Mouse (Mus musculus) embryo, embryonic 11.5 days (tissue): ENCODE results near the gene Dpep3.
A peak's percentile ranks its signal among the peaks of the same experiment; 100 is the strongest.
"Not testable (repeated sequence)": the region's sequence is repeated elsewhere in the genome, so short reads cannot be mapped to it uniquely, and the experiment has no call there.

Experiments
- DNase-seq: peaks from one replicate; pipeline ENCODE4 v3.0.0-alpha.2; 2012; ENCODE audit warnings: low read depth, low spot score

Dpep3 gene

GRCm38 (mm10) chr8:105979325-105979724 is at the start of gene Dpep3:
Gene Dpep3, minus strand, starts transcription at chr8:105979429.
- DNase-seq: no peak

GRCm38 (mm10) chr8:106022483-106022882 is 43.3 kb upstream of the Dpep3 start:
- peak; percentile 63 for DNase-seq

GRCm38 (mm10) chr8:106018039-106018438 is 38.8 kb upstream of the Dpep3 start:
- no peak for DNase-seq

- DNase-seq: no peak
These were observed 37.9 kb upstream of the Dpep3 start for GRCm38 (mm10) chr8:106017130-106017529.

- DNase-seq: no peak
These were observed 37.1 kb upstream of the Dpep3 start for GRCm38 (mm10) chr8:106016284-106016683.

- not testable (repeated sequence) for DNase-seq
These were observed 33.0 kb upstream of the Dpep3 start for GRCm38 (mm10) chr8:106012203-106012602.

- DNase-seq: no peak
These were observed 32.4 kb upstream of the Dpep3 start, which contains the start of gene Ddx28 for GRCm38 (mm10) chr8:106011643-106011986. Gene Ddx28, minus strand, starts transcription at chr8:106011882.

- peak; percentile 90 for DNase-seq
These were observed 31.8 kb upstream of the Dpep3 start for GRCm38 (mm10) chr8:106010748-106011642.

- DNase-seq: not testable (repeated sequence)
These were observed 28.7 kb upstream of the Dpep3 start for GRCm38 (mm10) chr8:106007891-106008290.

- DNase-seq: no peak
These were observed 27.9 kb upstream of the Dpep3 start for GRCm38 (mm10) chr8:106007135-106007534.

GRCm38 (mm10) chr8:106006413-106006812 is 27.2 kb upstream of the Dpep3 start:
- DNase-seq: no peak

- DNase-seq: no peak
These were observed 26.6 kb upstream of the Dpep3 start, which contains the start of gene Dpep2nb for GRCm38 (mm10) chr8:106005875-106006274. Gene Dpep2nb, minus strand, starts transcription at chr8:106005975.

- DNase-seq: no peak
These were observed 25.4 kb upstream of the Dpep3 start for GRCm38 (mm10) chr8:106004538-106005207.

- no peak for DNase-seq
These were observed 22.7 kb upstream of the Dpep3 start for GRCm38 (mm10) chr8:106001908-106002307.

- DNase-seq: no peak
These were observed 19.7 kb upstream of the Dpep3 start for GRCm38 (mm10) chr8:105998971-105999370.

- DNase-seq: no peak
These were observed 17.1 kb upstream of the Dpep3 start for GRCm38 (mm10) chr8:105996359-105996758.

GRCm38 (mm10) chr8:105993226-105993625 is 14.0 kb upstream of the Dpep3 start:
- DNase-seq: no peak

- DNase-seq: no peak
These were observed 13.3 kb upstream of the Dpep3 start for GRCm38 (mm10) chr8:105992499-105992898.

- DNase-seq: no peak
These were observed 12.3 kb upstream of the Dpep3 start for GRCm38 (mm10) chr8:105991546-105991945.

- peak; percentile 81 for DNase-seq
These were observed 11.7 kb upstream of the Dpep3 start, which contains the start of gene Dus2 for GRCm38 (mm10) chr8:105990856-105991387. Gene Dus2, plus strand, starts transcription at chr8:105991337.

GRCm38 (mm10) chr8:105988546-105988945 is 9.3 kb upstream of the Dpep3 start:
- no peak for DNase-seq

GRCm38 (mm10) chr8:105983406-105983805 is 4.2 kb upstream of the Dpep3 start:
- not testable (repeated sequence) for DNase-seq
